Mouse (Mus musculus) stomach, embryonic 16.5 days (tissue): ENCODE data around the gene Cenpv. TPM values are rescaled to one million over a fixed set of nuclear protein-coding genes. Genes with fewer than 3 reads are reported as not detected.
A peak's percentile ranks its signal among the peaks of the same experiment; 100 is the strongest.

ENCODE experiments used
- ATAC-seq: fragments of 200-750 bp; cut with Nextera tagmentation; 2 replicates; pipeline ENCODE4 v1.8.0; 2017; ENCODE audit warnings: moderate number of reproducible peaks, moderate TSS enrichment; ENCODE audit not compliant: insufficient read depth, low FRiP score
- H3K27ac ChIP-seq: fragments of 300-500 bp; sonication (generic); 2 replicates; pipeline ENCODE4 v1.5.1; 2014; ENCODE audit warnings: low read length
- H3K27me3 ChIP-seq: fragments of 300-500 bp; sonication (generic); 2 replicates; pipeline ENCODE4 v1.6.1; 2014; ENCODE audit warnings: low read length, control low read depth, mixed read lengths; ENCODE audit not compliant: control insufficient read depth, insufficient read depth
- H3K36me3 ChIP-seq: fragments of 300-500 bp; sonication (generic); 2 replicates; pipeline ENCODE4 v1.6.1; 2014; ENCODE audit warnings: low read length; ENCODE audit not compliant: control insufficient read depth, insufficient read depth
- H3K4me1 ChIP-seq: fragments of 300-500 bp; sonication (generic); 2 replicates; pipeline ENCODE4 v1.6.1; 2014; ENCODE audit warnings: low read length, control low read depth, mixed read lengths; ENCODE audit not compliant: control insufficient read depth, insufficient read depth
- H3K4me2 ChIP-seq: fragments of 300-500 bp; sonication (generic); 2 replicates; pipeline ENCODE4 v1.6.1; 2014; ENCODE audit warnings: low read depth, low read length, mixed read lengths
- H3K4me3 ChIP-seq: fragments of 300-500 bp; sonication (generic); replicated peaks from 2 replicates; pipeline ENCODE4 v1.5.1; 2014; ENCODE audit warnings: mild to moderate bottlenecking, low read length
- H3K9ac ChIP-seq: fragments of 300-500 bp; sonication (generic); 2 replicates; pipeline ENCODE4 v1.6.1; 2014; ENCODE audit warnings: low read length
- H3K9me3 ChIP-seq: fragments of 300-500 bp; sonication (generic); replicated peaks from 2 replicates; pipeline ENCODE4 v1.6.1; 2016; ENCODE audit warnings: low read length, control low read depth; ENCODE audit not compliant: control insufficient read depth
- WGBS: fragments of 180-500 bp; shearing (Covaris S2); extraction: QIAGEN DNeasy Blood & Tissue Kit; methylation state at CpG from one replicate; pipeline ENCODE4 v1.1.7; 2014; 5-methylcytosine and 5-hydroxymethylcytosine counted together
- polyA plus RNA-seq: library from polyadenylated mRNA; unstranded; fragments of >200 nt; fragmentation: Nextera tagmentation; extraction: Ambion mirVana; gene quantifications from 2 replicates; pipeline ENCODE4 v1.2.1, GENCODE M21; 2015

Gene Cenpv
- 4.2 and 5.7 TPM in 2 replicates for polyA plus RNA-seq

- peaks cover 4% of the 10 kb centered on the region; the same call in 1 of the 2 replicates for H3K27me3 ChIP-seq
These were observed at the start of gene Cenpv for GRCm38 (mm10) chr11:62539089-62539890. TSS of gene Cenpv (minus strand) at chr11:62539261.

GRCm38 (mm10) chr11:62587034-62587433 is 48.0 kb upstream of the Cenpv start:
- no peak overlapping the region for H3K4me2 ChIP-seq
- no peak overlapping the region for H3K27ac ChIP-seq
- WGBS, result 85% methylated on average over 5 of the region's 5 CpGs
- H3K9me3 ChIP-seq, result no peaks in the 10 kb centered on the region
- H3K4me3 ChIP-seq, result no peak overlapping the region
- ATAC-seq, result no peak
- no peaks in the 10 kb centered on the region for H3K36me3 ChIP-seq
- no peaks in the 10 kb centered on the region for H3K4me1 ChIP-seq
- H3K9ac ChIP-seq, result no peak overlapping the region
- no peaks in the 10 kb centered on the region for H3K27me3 ChIP-seq

More at GRCm38 (mm10) chr11:62539089-62539890, at the start of gene Cenpv:
- peak; percentile 83 for ATAC-seq
- H3K4me1 ChIP-seq, result peaks cover 3% of the 10 kb centered on the region; the same call in 1 of the 2 replicates
- peak within 1 kb of the TSS; percentile 90 for H3K4me2 ChIP-seq
- no peaks in the 10 kb centered on the region for H3K9me3 ChIP-seq
- H3K9ac ChIP-seq, result peak within 1 kb of the TSS; percentile 92
- H3K36me3 ChIP-seq, result no peaks in the 10 kb centered on the region
- WGBS, result 7% methylated on average over 53 of the region's 57 CpGs
- H3K4me3 ChIP-seq, result peak within 1 kb of the TSS; percentile 79
- H3K27ac ChIP-seq, result peak within 1 kb of the TSS; percentile 34; the same call in 1 of the 2 replicates

- Histone ChIP-seq H3K9ac (no peak overlapping the region), H3K4me1 (no peaks in the 10 kb centered on the region), H3K4me3 (no peak overlapping the region), H3K27me3 (no peaks in the 10 kb centered on the region), H3K27ac (no peak overlapping the region), H3K36me3 (no peaks in the 10 kb centered on the region), H3K9me3 (no peaks in the 10 kb centered on the region), H3K4me2 (no peak overlapping the region)
- whole genome bisulfite sequencing, result 60% methylated on average over 9 of the region's 9 CpGs
- ATAC-seq, result no peak
These were observed 45.7 kb upstream of the Cenpv start for GRCm38 (mm10) chr11:62584671-62585206.

- Histone ChIP-seq H3K4me1 (no peaks in the 10 kb centered on the region), H3K4me3 (no peak overlapping the region)
These were observed 44.0 kb upstream of the Cenpv start for GRCm38 (mm10) chr11:62583031-62583430.

GRCm38 (mm10) chr11:62576530-62577152 is 37.6 kb upstream of the Cenpv start:
- Histone ChIP-seq H3K36me3 (no peaks in the 10 kb centered on the region), H3K9ac (peak overlapping the region; percentile 76), H3K4me3 (peak overlapping the region; percentile 65), H3K4me2 (peak overlapping the region; percentile 99), H3K9me3 (no peaks in the 10 kb centered on the region), H3K27ac (no peak overlapping the region), H3K4me1 (peaks cover 7% of the 10 kb centered on the region; the same call in 1 of the 2 replicates), H3K27me3 (no peaks in the 10 kb centered on the region; the same call in 1 of the 2 replicates)
- no peak for ATAC-seq
- WGBS, result 55% methylated on average over 16 of the region's 16 CpGs

More at GRCm38 (mm10) chr11:62583031-62583430, 44.0 kb upstream of the Cenpv start:
- no peak for ATAC-seq
- WGBS, result 82% methylated on average over 6 of the region's 6 CpGs
- no peaks in the 10 kb centered on the region for H3K9me3 ChIP-seq
- H3K4me2 ChIP-seq, result no peak overlapping the region
- H3K36me3 ChIP-seq, result no peaks in the 10 kb centered on the region
- no peak overlapping the region for H3K9ac ChIP-seq
- H3K27me3 ChIP-seq, result no peaks in the 10 kb centered on the region
- H3K27ac ChIP-seq, result no peak overlapping the region

GRCm38 (mm10) chr11:62575659-62576438 is 36.8 kb upstream of the Cenpv start:
- no peaks in the 10 kb centered on the region for H3K36me3 ChIP-seq
- peak overlapping the region; percentile 76 for H3K9ac ChIP-seq
- H3K27ac ChIP-seq, result peak overlapping the region; percentile 72
- H3K9me3 ChIP-seq, result no peaks in the 10 kb centered on the region
- peak overlapping the region; percentile 99 for H3K4me2 ChIP-seq
- no peaks in the 10 kb centered on the region; the same call in 1 of the 2 replicates for H3K27me3 ChIP-seq
- H3K4me3 ChIP-seq, result peak overlapping the region; percentile 65
- H3K4me1 ChIP-seq, result peaks cover 7% of the 10 kb centered on the region; the same call in 1 of the 2 replicates
- WGBS, result 7% methylated on average over 27 of the region's 27 CpGs
- peak; percentile 58 for ATAC-seq

- 1% methylated on average over 9 of the region's 9 CpGs for WGBS
- Histone ChIP-seq H3K9me3 (no peaks in the 10 kb centered on the region), H3K27me3 (no peaks in the 10 kb centered on the region; the same call in 1 of the 2 replicates), H3K9ac (peak overlapping the region; percentile 76), H3K4me3 (peak overlapping the region; percentile 65), H3K4me2 (peak overlapping the region; percentile 99), H3K4me1 (peaks cover 7% of the 10 kb centered on the region; the same call in 1 of the 2 replicates), H3K27ac (peak overlapping the region; percentile 72), H3K36me3 (no peaks in the 10 kb centered on the region)
- ATAC-seq, result peak; percentile 84
These were observed 36.2 kb upstream of the Cenpv start for GRCm38 (mm10) chr11:62575297-62575658.

GRCm38 (mm10) chr11:62574703-62575085 is 35.6 kb upstream of the Cenpv start:
- 76% methylated on average over 4 of the region's 4 CpGs for WGBS
- no peak overlapping the region for H3K9ac ChIP-seq
- no peaks in the 10 kb centered on the region for H3K9me3 ChIP-seq
- no peak for ATAC-seq
- no peak overlapping the region for H3K27ac ChIP-seq
- H3K4me3 ChIP-seq, result no peak overlapping the region
- no peaks in the 10 kb centered on the region for H3K36me3 ChIP-seq
- no peak overlapping the region for H3K4me2 ChIP-seq
- peaks cover 7% of the 10 kb centered on the region; the same call in 1 of the 2 replicates for H3K4me1 ChIP-seq
- no peaks in the 10 kb centered on the region; the same call in 1 of the 2 replicates for H3K27me3 ChIP-seq
